Mouse (Mus musculus): ENCODE data around the gene Pabpc4. TPM values are rescaled to one million over a fixed set of nuclear protein-coding genes. Genes with fewer than 3 reads are reported as not detected.
"Not testable (repeated sequence)": the region's sequence is repeated elsewhere in the genome, so short reads cannot be mapped to it uniquely, and the experiment has no call there.

Pabpc4 gene
- polyA plus RNA-seq, 1 experiment from 2014 or later = 63.9 TPM

DNA sequence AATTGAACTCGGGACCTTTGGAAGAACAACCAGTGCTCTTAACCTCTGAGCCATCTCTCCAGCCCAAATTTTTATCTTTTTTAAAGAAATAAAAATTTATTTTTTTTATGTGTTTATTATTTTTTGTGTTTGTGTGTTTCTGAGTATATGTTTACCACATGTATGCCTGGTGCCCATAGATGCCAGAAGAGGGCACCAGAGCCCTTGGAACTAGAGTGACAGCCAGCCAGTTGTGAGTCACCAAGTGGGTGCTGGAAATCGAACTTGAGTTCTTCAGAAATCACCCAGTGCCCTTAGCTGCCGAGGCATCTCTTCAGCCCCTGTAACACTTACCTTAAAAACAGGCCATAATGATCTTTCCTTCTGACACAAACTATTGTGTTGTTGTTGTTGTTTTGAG is 8.9 kb downstream of the Pabpc4 start:
- WGBS = 92% methylated on average over 3 of the region's 3 CpGs
- Histone ChIP-seq H3K4me1 (ENCODE audit: control insufficient read depth, insufficient read depth, low read length) (no peaks in the 10 kb centered on the region), H3K9ac (ENCODE audit: low read depth, low read length) (no peak overlapping the region), H3K36me3 (ENCODE audit: control insufficient read depth, insufficient read depth, low read length) (no peaks in the 10 kb centered on the region), H3K4me3 (ENCODE audit: low read length) (no peak overlapping the region), H3K27me3 (ENCODE audit: control insufficient read depth, insufficient read depth, low read length) (no peaks in the 10 kb centered on the region), H3K9me3 (ENCODE audit: control insufficient read depth, low read length) (no peaks in the 10 kb centered on the region), H3K27ac (ENCODE audit: low read depth, low read length) (no peak overlapping the region), H3K4me2 (replicated peaks; ENCODE audit: low read depth, low read length) (no peak overlapping the region)
- ATAC-seq (ENCODE audit: low FRiP score, low TSS enrichment) = no peak

GRCm38 (mm10) chr4:123280117-123280516 is 18.0 kb downstream of the Pabpc4 start:
- H3K9me3 ChIP-seq (ENCODE audit: control insufficient read depth, low read length) = no peaks in the 10 kb centered on the region
- H3K4me1 ChIP-seq (ENCODE audit: control insufficient read depth, insufficient read depth, low read length) = peaks cover 13% of the 10 kb centered on the region
- H3K4me3 ChIP-seq (ENCODE audit: low read length) = no peak overlapping the region
- ATAC-seq (ENCODE audit: low FRiP score, low TSS enrichment) = no peak
- WGBS = 83% methylated on average over 3 of the region's 3 CpGs
- H3K36me3 ChIP-seq (ENCODE audit: control insufficient read depth, insufficient read depth, low read length) = 0 out of 2 replicates have a peak, but pooled peaks cover 4% of the 10 kb centered on the region
- no peaks in the 10 kb centered on the region for H3K27me3 ChIP-seq (ENCODE audit: control insufficient read depth, insufficient read depth, low read length)
- H3K27ac ChIP-seq (ENCODE audit: low read depth, low read length) = no peak overlapping the region
- H3K4me2 ChIP-seq (replicated peaks; ENCODE audit: low read depth, low read length) = no peak overlapping the region
- H3K9ac ChIP-seq (ENCODE audit: low read depth, low read length) = no peak overlapping the region

DNA sequence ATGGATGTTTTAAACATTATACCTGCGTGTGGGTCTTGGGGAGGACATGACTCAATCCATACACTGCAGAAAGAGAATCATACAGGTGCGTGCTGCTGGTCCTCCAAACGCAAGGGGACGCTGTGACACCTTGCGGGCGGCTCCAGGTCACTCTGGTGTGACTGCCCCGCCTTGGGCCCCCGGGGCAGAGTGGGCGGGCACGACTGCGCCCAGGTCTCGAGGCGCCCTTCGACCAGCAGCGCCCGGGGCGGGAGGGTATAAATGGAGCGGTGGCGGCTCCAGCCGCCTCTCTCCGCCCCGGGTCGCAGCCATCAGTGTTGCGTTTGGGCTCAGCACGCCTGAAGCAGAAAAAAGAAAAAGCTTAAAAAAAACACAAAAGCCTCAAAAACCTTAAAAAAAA is 20.3 kb downstream of the Pabpc4 start:
- peak overlapping the region; percentile 67; the same call in 1 of the 2 replicates for H3K9ac ChIP-seq (ENCODE audit: low read depth, low read length)
- H3K27ac ChIP-seq (ENCODE audit: low read depth, low read length) = no peak overlapping the region
- peaks cover 23% of the 10 kb centered on the region for H3K36me3 ChIP-seq (ENCODE audit: control insufficient read depth, insufficient read depth, low read length)
- 1% methylated on average over 25 of the region's 25 CpGs for WGBS
- H3K27me3 ChIP-seq (ENCODE audit: control insufficient read depth, insufficient read depth, low read length) = no peaks in the 10 kb centered on the region
- ATAC-seq (ENCODE audit: low FRiP score, low TSS enrichment) = peak; percentile 96
- H3K9me3 ChIP-seq (ENCODE audit: control insufficient read depth, low read length) = no peaks in the 10 kb centered on the region
- H3K4me3 ChIP-seq (ENCODE audit: low read length) = peak overlapping the region; percentile 64
- peaks cover 19% of the 10 kb centered on the region for H3K4me1 ChIP-seq (ENCODE audit: control insufficient read depth, insufficient read depth, low read length)
- peak overlapping the region; percentile 80 for H3K4me2 ChIP-seq (replicated peaks; ENCODE audit: low read depth, low read length)

- peak; percentile 67 for ATAC-seq (ENCODE audit: low FRiP score, low TSS enrichment)
- WGBS = 2% methylated on average over 35 of the region's 55 CpGs
Observed at GRCm38 (mm10) chr4:123282915-123283674, 20.9 kb downstream of the Pabpc4 start.

DNA sequence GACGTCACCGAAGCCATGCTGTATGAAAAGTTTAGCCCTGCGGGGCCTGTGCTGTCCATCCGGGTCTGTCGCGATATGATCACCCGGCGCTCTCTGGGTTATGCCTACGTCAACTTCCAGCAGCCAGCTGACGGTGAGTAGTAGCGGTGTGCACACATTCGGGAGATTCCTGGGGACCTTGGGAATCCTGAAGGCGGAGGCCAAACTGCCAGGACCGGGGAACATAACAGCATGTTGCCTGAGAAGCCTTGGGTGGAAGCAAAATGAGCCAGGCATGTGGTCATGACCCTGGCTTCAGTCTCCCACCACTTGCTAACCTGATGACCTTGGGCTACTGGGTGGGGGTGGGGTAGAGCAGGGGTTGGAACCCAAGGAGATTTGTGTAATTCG is 21.5 kb downstream of the Pabpc4 start:
- H3K9ac ChIP-seq (ENCODE audit: low read depth, low read length) = peak overlapping the region; percentile 67
- peak overlapping the region; percentile 80 for H3K4me2 ChIP-seq (replicated peaks; ENCODE audit: low read depth, low read length)
- H3K27ac ChIP-seq (ENCODE audit: low read depth, low read length); H3K27me3 ChIP-seq (ENCODE audit: control insufficient read depth, insufficient read depth, low read length); H3K9me3 ChIP-seq (ENCODE audit: control insufficient read depth, low read length): not testable (repeated sequence)
- WGBS = under 1% methylated on average over 11 of the region's 15 CpGs
- peak overlapping the region; percentile 64 for H3K4me3 ChIP-seq (ENCODE audit: low read length)
- peaks cover 19% of the 10 kb centered on the region for H3K4me1 ChIP-seq (ENCODE audit: control insufficient read depth, insufficient read depth, low read length)
- ATAC-seq (ENCODE audit: low FRiP score, low TSS enrichment) = peak; percentile 26; the same call in 1 of the 2 replicates
- H3K36me3 ChIP-seq (ENCODE audit: control insufficient read depth, insufficient read depth, low read length) = peaks cover 34% of the 10 kb centered on the region

More at GRCm38 (mm10) chr4:123282915-123283674, 20.9 kb downstream of the Pabpc4 start:
- Histone ChIP-seq H3K9ac (ENCODE audit: low read depth, low read length) (peak overlapping the region; percentile 67), H3K4me1 (ENCODE audit: control insufficient read depth, insufficient read depth, low read length) (peaks cover 19% of the 10 kb centered on the region), H3K4me2 (replicated peaks; ENCODE audit: low read depth, low read length) (peak overlapping the region; percentile 80), H3K36me3 (ENCODE audit: control insufficient read depth, insufficient read depth, low read length) (peaks cover 29% of the 10 kb centered on the region), H3K4me3 (ENCODE audit: low read length) (peak overlapping the region; percentile 64)
- not testable (repeated sequence) for H3K27ac ChIP-seq (ENCODE audit: low read depth, low read length); H3K27me3 ChIP-seq (ENCODE audit: control insufficient read depth, insufficient read depth, low read length); H3K9me3 ChIP-seq (ENCODE audit: control insufficient read depth, low read length)

DNA sequence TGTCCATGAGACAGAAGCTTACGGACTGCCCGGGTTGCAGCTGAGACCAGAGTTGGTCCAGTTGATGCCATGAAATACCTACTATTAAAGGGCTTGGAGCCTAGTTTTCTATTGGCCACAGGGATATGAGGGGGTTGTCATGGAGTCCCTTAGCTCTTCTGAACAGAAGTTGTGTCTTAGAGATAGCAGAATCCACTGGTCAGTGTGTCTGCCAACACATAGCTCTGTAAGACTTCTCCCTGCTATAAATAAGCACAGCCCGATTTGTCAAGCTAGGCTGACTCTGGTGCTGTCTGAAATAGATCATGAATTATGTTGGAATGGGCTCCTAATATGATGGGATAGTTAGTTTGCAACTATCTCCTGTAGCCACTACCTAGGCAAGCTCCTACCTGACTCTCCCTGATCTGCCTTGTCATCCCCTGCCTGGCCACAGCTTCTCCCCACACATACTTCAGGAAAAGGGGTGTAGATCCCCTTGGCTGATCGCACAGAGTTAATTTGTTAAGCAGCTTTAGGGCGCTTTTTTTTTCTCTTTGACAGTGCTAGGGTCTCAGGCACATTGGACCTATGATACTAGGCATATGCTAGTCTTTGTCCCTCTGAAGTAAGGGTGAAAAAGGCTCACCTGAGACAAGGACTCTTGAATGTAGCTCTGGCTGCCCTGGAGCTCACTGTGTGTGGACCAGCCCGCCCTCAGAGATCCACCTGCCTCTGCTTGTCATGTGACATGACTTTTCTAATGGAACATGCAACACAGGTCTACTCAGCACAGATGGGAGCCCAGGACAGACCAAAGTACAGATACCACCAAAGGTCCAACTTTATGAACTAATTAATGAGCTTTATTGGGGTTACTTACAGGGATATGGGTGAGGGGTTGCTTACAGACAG is 22.8 kb downstream of the Pabpc4 start:
- H3K9me3 ChIP-seq (ENCODE audit: control insufficient read depth, low read length) = no peaks in the 10 kb centered on the region
- H3K4me2 ChIP-seq (replicated peaks; ENCODE audit: low read depth, low read length) = peak overlapping the region; percentile 80
- 71% methylated on average over 6 of the region's 6 CpGs for WGBS
- H3K27ac ChIP-seq (ENCODE audit: low read depth, low read length) = no peak overlapping the region
- H3K36me3 ChIP-seq (ENCODE audit: control insufficient read depth, insufficient read depth, low read length) = peaks cover 47% of the 10 kb centered on the region
- H3K9ac ChIP-seq (ENCODE audit: low read depth, low read length) = peak overlapping the region; percentile 67; the same call in 1 of the 2 replicates
- ATAC-seq (ENCODE audit: low FRiP score, low TSS enrichment) = no peak
- peak overlapping the region; percentile 64 for H3K4me3 ChIP-seq (ENCODE audit: low read length)
- H3K27me3 ChIP-seq (ENCODE audit: control insufficient read depth, insufficient read depth, low read length) = no peaks in the 10 kb centered on the region
- peaks cover 19% of the 10 kb centered on the region for H3K4me1 ChIP-seq (ENCODE audit: control insufficient read depth, insufficient read depth, low read length)

- Histone ChIP-seq H3K27ac (ENCODE audit: low read depth, low read length) (no peak overlapping the region), H3K9me3 (ENCODE audit: control insufficient read depth, low read length) (no peaks in the 10 kb centered on the region), H3K4me1 (ENCODE audit: control insufficient read depth, insufficient read depth, low read length) (peaks cover 19% of the 10 kb centered on the region), H3K36me3 (ENCODE audit: control insufficient read depth, insufficient read depth, low read length) (peaks cover 63% of the 10 kb centered on the region), H3K4me2 (replicated peaks; ENCODE audit: low read depth, low read length) (no peak overlapping the region), H3K27me3 (ENCODE audit: control insufficient read depth, insufficient read depth, low read length) (no peaks in the 10 kb centered on the region), H3K9ac (ENCODE audit: low read depth, low read length) (no peak overlapping the region), H3K4me3 (ENCODE audit: low read length) (no peak overlapping the region)
- 94% methylated on average over 2 of the region's 2 CpGs for WGBS
- no peak for ATAC-seq (ENCODE audit: low FRiP score, low TSS enrichment)
Observed at GRCm38 (mm10) chr4:123286790-123287189, 24.6 kb downstream of the Pabpc4 start.

- H3K4me1 ChIP-seq (ENCODE audit: control insufficient read depth, insufficient read depth, low read length) = peaks cover 17% of the 10 kb centered on the region
- no peak overlapping the region for H3K27ac ChIP-seq (ENCODE audit: low read depth, low read length)
- H3K36me3 ChIP-seq (ENCODE audit: control insufficient read depth, insufficient read depth, low read length) = peaks cover 86% of the 10 kb centered on the region
- WGBS = 88% methylated on average over 12 of the region's 12 CpGs
- no peak for ATAC-seq (ENCODE audit: low FRiP score, low TSS enrichment)
- no peak overlapping the region for H3K9ac ChIP-seq (ENCODE audit: low read depth, low read length)
- no peak overlapping the region for H3K4me3 ChIP-seq (ENCODE audit: low read length)
- no peaks in the 10 kb centered on the region for H3K9me3 ChIP-seq (ENCODE audit: control insufficient read depth, low read length)
- H3K4me2 ChIP-seq (replicated peaks; ENCODE audit: low read depth, low read length) = no peak overlapping the region
- no peaks in the 10 kb centered on the region for H3K27me3 ChIP-seq (ENCODE audit: control insufficient read depth, insufficient read depth, low read length)
Observed at GRCm38 (mm10) chr4:123289038-123289437, 26.9 kb downstream of the Pabpc4 start.

GRCm38 (mm10) chr4:123292390-123292789 is 30.2 kb downstream of the Pabpc4 start:
- Histone ChIP-seq H3K36me3 (ENCODE audit: control insufficient read depth, insufficient read depth, low read length) (peaks cover 97% of the 10 kb centered on the region), H3K4me2 (replicated peaks; ENCODE audit: low read depth, low read length) (no peak overlapping the region), H3K9me3 (ENCODE audit: control insufficient read depth, low read length) (no peaks in the 10 kb centered on the region), H3K4me1 (ENCODE audit: control insufficient read depth, insufficient read depth, low read length) (no peaks in the 10 kb centered on the region), H3K9ac (ENCODE audit: low read depth, low read length) (no peak overlapping the region), H3K27ac (ENCODE audit: low read depth, low read length) (no peak overlapping the region), H3K4me3 (ENCODE audit: low read length) (no peak overlapping the region), H3K27me3 (ENCODE audit: control insufficient read depth, insufficient read depth, low read length) (no peaks in the 10 kb centered on the region)
- 91% methylated on average over 3 of the region's 3 CpGs for WGBS
- no peak for ATAC-seq (ENCODE audit: low FRiP score, low TSS enrichment)

Measured in kidney, embryonic 14.5 days (tissue).